Mouse (Mus musculus) heart, embryonic 15.5 days (tissue): Measurements from ENCODE around the gene Drd3. TPM values are rescaled to one million over a fixed set of nuclear protein-coding genes. Genes with fewer than 3 reads are reported as not detected.
A peak's percentile ranks its signal among the peaks of the same experiment; 100 is the strongest.

Experiments used
- ATAC-seq: fragments of 200-750 bp; cut with Nextera tagmentation; replicated peaks from 2 replicates; pipeline ENCODE4 v1.8.0; 2017; ENCODE audit warnings: low read depth, moderate TSS enrichment; ENCODE audit not compliant: insufficient number of reproducible peaks, insufficient read depth, low FRiP score
- H3K27ac ChIP-seq: fragments of 300-500 bp; sonication (generic); 2 replicates; pipeline ENCODE4 v1.5.1; 2015; ENCODE audit warnings: mild to moderate bottlenecking, inconsistent platforms
- H3K27me3 ChIP-seq: fragments of 300-500 bp; sonication (generic); 2 replicates; pipeline ENCODE4 v1.6.1; 2015; ENCODE audit warnings: inconsistent platforms
- H3K36me3 ChIP-seq: fragments of 300-500 bp; sonication (generic); 2 replicates; pipeline ENCODE4 v1.6.1; 2015; ENCODE audit warnings: mild to moderate bottlenecking, inconsistent platforms
- H3K4me1 ChIP-seq: fragments of 300-500 bp; sonication (generic); replicated peaks from 2 replicates; pipeline ENCODE4 v1.6.1; 2015; ENCODE audit warnings: inconsistent platforms
- H3K4me2 ChIP-seq: fragments of 300-500 bp; sonication (generic); 2 replicates; pipeline ENCODE4 v1.6.1; 2015; ENCODE audit warnings: inconsistent platforms, mild to moderate bottlenecking, moderate library complexity
- H3K4me3 ChIP-seq: fragments of 300-500 bp; sonication (generic); 2 replicates; pipeline ENCODE4 v1.5.1; 2015; ENCODE audit warnings: mild to moderate bottlenecking, inconsistent platforms
- H3K9ac ChIP-seq: fragments of 300-500 bp; sonication (generic); 2 replicates; pipeline ENCODE4 v1.6.1; 2015; ENCODE audit warnings: mild to moderate bottlenecking, inconsistent platforms
- H3K9me3 ChIP-seq: fragments of 300-500 bp; sonication (generic); replicated peaks from 2 replicates; pipeline ENCODE4 v1.6.1; 2016; ENCODE audit warnings: inconsistent platforms
- WGBS: fragments of 180-500 bp; shearing (Covaris S2); methylation state at CpG from one replicate; pipeline ENCODE4 v1.1.7; 2015; ENCODE audit warnings: mixed read lengths; 5-methylcytosine and 5-hydroxymethylcytosine counted together
- polyA plus RNA-seq: library from polyadenylated mRNA; unstranded; fragments of >200 nt; fragmentation: Nextera tagmentation; extraction: Ambion mirVana; gene quantifications from 2 replicates; pipeline ENCODE4 v1.2.1, GENCODE M21; 2015

The Drd3 gene
- polyA plus RNA-seq, 1 experiment from 2014 or later = not detected

- ATAC-seq = peak; percentile 76
- H3K9me3 ChIP-seq = 0 out of 2 replicates have a peak, but pooled peaks cover 1% of the 10 kb centered on the region
- H3K36me3 ChIP-seq = no peaks in the 10 kb centered on the region
- peaks cover 28% of the 10 kb centered on the region for H3K4me1 ChIP-seq
- H3K9ac ChIP-seq = peak overlapping the region; percentile 54; the same call in 1 of the 2 replicates
- no peaks in the 10 kb centered on the region for H3K27me3 ChIP-seq
- H3K27ac ChIP-seq = peak overlapping the region; percentile 82
- H3K4me2 ChIP-seq = peak overlapping the region; percentile 86
- H3K4me3 ChIP-seq = peak overlapping the region; percentile 50
- 2% methylated on average over 18 of the region's 18 CpGs for WGBS
These were observed 48.0 kb downstream of the Drd3 start for GRCm38 (mm10) chr16:43801791-43802307.

GRCm38 (mm10) chr16:43802466-43802865 is 48.6 kb downstream of the Drd3 start:
- no peak overlapping the region for H3K27ac ChIP-seq
- no peaks in the 10 kb centered on the region for H3K9me3 ChIP-seq
- 44% methylated on average over 5 of the region's 5 CpGs for WGBS
- no peak overlapping the region for H3K4me2 ChIP-seq
- H3K36me3 ChIP-seq = no peaks in the 10 kb centered on the region
- H3K27me3 ChIP-seq = no peaks in the 10 kb centered on the region
- peaks cover 28% of the 10 kb centered on the region for H3K4me1 ChIP-seq
- ATAC-seq = no peak
- no peak overlapping the region for H3K9ac ChIP-seq
- H3K4me3 ChIP-seq = no peak overlapping the region

- Histone ChIP-seq H3K4me3 (no peak overlapping the region), H3K9me3 (no peaks in the 10 kb centered on the region), H3K9ac (no peak overlapping the region), H3K36me3 (no peaks in the 10 kb centered on the region), H3K27me3 (no peaks in the 10 kb centered on the region), H3K4me2 (peak overlapping the region; percentile 16; the same call in 1 of the 2 replicates), H3K27ac (no peak overlapping the region), H3K4me1 (peaks cover 28% of the 10 kb centered on the region)
- 72% methylated on average over 6 of the region's 6 CpGs for WGBS
- ATAC-seq = no peak
These were observed 50.5 kb downstream of the Drd3 start for GRCm38 (mm10) chr16:43804364-43804763.

- Histone ChIP-seq H3K36me3 (no peaks in the 10 kb centered on the region), H3K4me3 (no peak overlapping the region), H3K9me3 (no peaks in the 10 kb centered on the region), H3K27ac (no peak overlapping the region), H3K4me1 (peaks cover 8% of the 10 kb centered on the region), H3K27me3 (no peaks in the 10 kb centered on the region), H3K4me2 (no peak overlapping the region), H3K9ac (no peak overlapping the region)
- no peak for ATAC-seq
- 63% methylated on average over 16 of the region's 16 CpGs for WGBS
These were observed 53.2 kb downstream of the Drd3 start for GRCm38 (mm10) chr16:43807048-43807447.

- Histone ChIP-seq H3K27ac (no peak overlapping the region), H3K4me3 (no peak overlapping the region), H3K36me3 (no peaks in the 10 kb centered on the region), H3K9me3 (no peaks in the 10 kb centered on the region), H3K9ac (no peak overlapping the region), H3K27me3 (no peaks in the 10 kb centered on the region), H3K4me1 (no peaks in the 10 kb centered on the region), H3K4me2 (no peak overlapping the region)
- no peak for ATAC-seq
- 81% methylated on average over 2 of the region's 2 CpGs for WGBS
These were observed 55.6 kb downstream of the Drd3 start for GRCm38 (mm10) chr16:43809429-43809828.

- no peaks in the 10 kb centered on the region for H3K36me3 ChIP-seq
- H3K4me3 ChIP-seq = no peak overlapping the region
- WGBS = 77% methylated on average over 1 of the region's 1 CpGs
- H3K4me2 ChIP-seq = no peak overlapping the region
- no peak overlapping the region for H3K27ac ChIP-seq
- no peak for ATAC-seq
- H3K9me3 ChIP-seq = no peaks in the 10 kb centered on the region
- H3K9ac ChIP-seq = no peak overlapping the region
- no peaks in the 10 kb centered on the region for H3K27me3 ChIP-seq
- no peaks in the 10 kb centered on the region for H3K4me1 ChIP-seq
These were observed 57.6 kb downstream of the Drd3 start for GRCm38 (mm10) chr16:43811402-43811801.

GRCm38 (mm10) chr16:43814644-43815043 is 60.8 kb downstream of the Drd3 start:
- Histone ChIP-seq H3K9ac (no peak overlapping the region), H3K9me3 (no peaks in the 10 kb centered on the region), H3K4me2 (no peak overlapping the region), H3K4me3 (no peak overlapping the region), H3K27ac (no peak overlapping the region), H3K36me3 (no peaks in the 10 kb centered on the region), H3K27me3 (no peaks in the 10 kb centered on the region), H3K4me1 (no peaks in the 10 kb centered on the region)
- ATAC-seq = no peak
- WGBS = 64% methylated on average over 4 of the region's 4 CpGs

- ATAC-seq = no peak
- Histone ChIP-seq H3K9ac (no peak overlapping the region), H3K9me3 (no peaks in the 10 kb centered on the region), H3K36me3 (no peaks in the 10 kb centered on the region), H3K4me1 (no peaks in the 10 kb centered on the region), H3K27ac (no peak overlapping the region), H3K4me3 (no peak overlapping the region), H3K27me3 (no peaks in the 10 kb centered on the region), H3K4me2 (no peak overlapping the region)
- WGBS = 77% methylated on average over 4 of the region's 5 CpGs
These were observed 62.5 kb downstream of the Drd3 start for GRCm38 (mm10) chr16:43816321-43816720.

- WGBS = 88% methylated on average over 6 of the region's 6 CpGs
- Histone ChIP-seq H3K4me1 (no peaks in the 10 kb centered on the region), H3K27ac (no peak overlapping the region), H3K9me3 (no peaks in the 10 kb centered on the region), H3K4me2 (no peak overlapping the region), H3K36me3 (no peaks in the 10 kb centered on the region), H3K9ac (no peak overlapping the region), H3K27me3 (no peaks in the 10 kb centered on the region), H3K4me3 (no peak overlapping the region)
- no peak for ATAC-seq
These were observed 64.6 kb downstream of the Drd3 start for GRCm38 (mm10) chr16:43818404-43818803.

- Histone ChIP-seq H3K27ac (no peak overlapping the region), H3K27me3 (no peaks in the 10 kb centered on the region), H3K36me3 (no peaks in the 10 kb centered on the region), H3K9ac (no peak overlapping the region), H3K4me3 (no peak overlapping the region), H3K9me3 (no peaks in the 10 kb centered on the region), H3K4me2 (no peak overlapping the region), H3K4me1 (no peaks in the 10 kb centered on the region)
- ATAC-seq = no peak
- WGBS = 85% methylated on average over 3 of the region's 3 CpGs
These were observed 73.7 kb downstream of the Drd3 start for GRCm38 (mm10) chr16:43827492-43827891.

- H3K27ac ChIP-seq = no peak overlapping the region
- no peaks in the 10 kb centered on the region for H3K4me1 ChIP-seq
- WGBS = 92% methylated on average over 2 of the region's 2 CpGs
- ATAC-seq = no peak
- no peaks in the 10 kb centered on the region for H3K27me3 ChIP-seq
- H3K9ac ChIP-seq = no peak overlapping the region
- no peaks in the 10 kb centered on the region for H3K9me3 ChIP-seq
- no peaks in the 10 kb centered on the region for H3K36me3 ChIP-seq
- H3K4me3 ChIP-seq = no peak overlapping the region
- no peak overlapping the region for H3K4me2 ChIP-seq
These were observed 78.1 kb downstream of the Drd3 start for GRCm38 (mm10) chr16:43831957-43832356.

- 54% methylated on average over 1 of the region's 1 CpGs for WGBS
- Histone ChIP-seq H3K4me2 (no peak overlapping the region), H3K4me1 (no peaks in the 10 kb centered on the region), H3K9me3 (no peaks in the 10 kb centered on the region), H3K27me3 (no peaks in the 10 kb centered on the region), H3K36me3 (no peaks in the 10 kb centered on the region), H3K9ac (no peak overlapping the region), H3K27ac (no peak overlapping the region), H3K4me3 (no peak overlapping the region)
- ATAC-seq = no peak
These were observed 87.4 kb downstream of the Drd3 start for GRCm38 (mm10) chr16:43841236-43841635.
